Mouse (Mus musculus) bone marrow macrophage, adult 2 months (primary cell): ENCODE measurements around the gene Fam241b. TPM values are rescaled to one million over a fixed set of nuclear protein-coding genes. Genes with fewer than 3 reads are reported as not detected.
"Not testable (repeated sequence)": the region's sequence is repeated elsewhere in the genome, so short reads cannot be mapped to it uniquely, and the experiment has no call there.

Experiments used
- H3K27ac ChIP-seq: 2 replicates; pipeline ENCODE4 v1.5.1; 2012; ENCODE audit warnings: low read depth, low read length; ENCODE audit not compliant: insufficient read depth
- H3K4me1 ChIP-seq: 2 replicates; pipeline ENCODE4 v1.6.1; 2012; ENCODE audit warnings: low read length; ENCODE audit not compliant: control insufficient read depth, insufficient read depth
- H3K4me3 ChIP-seq: 2 replicates; pipeline ENCODE4 v1.5.1; 2012; ENCODE audit warnings: mild to moderate bottlenecking, low read length, moderate library complexity; ENCODE audit not compliant: insufficient read depth
- CTCF ChIP-seq: IDR thresholded peaks from 2 replicates; pipeline ENCODE4 v1.5.1; 2012; ENCODE audit warnings: low read depth, mild to moderate bottlenecking, low read length, moderate library complexity
- POLR2A ChIP-seq: IDR thresholded peaks from 2 replicates; pipeline ENCODE4 v1.6.1; 2012; ENCODE audit warnings: mild to moderate bottlenecking, low read depth, low read length, borderline replicate concordance
- polyA plus RNA-seq: library from polyadenylated mRNA; stranded (reverse); fragments of >200 nt; gene quantifications from 2 replicates; pipeline ENCODE4 v1.2.4, GENCODE M21; 2012; ENCODE audit not compliant: missing spikeins, insufficient read depth, insufficient read length

Fam241b gene
- polyA plus RNA-seq, 1 experiment, result not detected

DNA sequence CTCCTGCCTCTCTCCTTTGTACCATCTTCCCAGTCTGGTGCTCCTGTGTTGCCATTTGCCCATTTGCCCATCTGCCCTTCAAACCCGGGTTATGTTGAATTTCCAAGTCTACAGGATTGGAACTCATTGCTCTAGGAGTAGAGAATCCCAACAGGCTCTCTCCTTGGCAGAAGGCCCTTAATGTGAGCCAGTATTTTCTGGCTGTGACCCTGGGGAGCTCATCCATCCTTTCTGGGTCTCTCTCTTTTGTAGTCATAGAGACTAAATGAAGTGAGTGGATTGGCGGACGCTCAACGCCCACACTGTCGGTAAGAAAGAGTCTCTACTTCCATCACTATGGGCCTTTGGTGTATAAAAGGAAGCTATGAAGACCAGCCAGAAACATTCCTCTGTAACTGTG lies 56.9 kb downstream of the Fam241b start:
- Histone ChIP-seq H3K27ac (no peak overlapping the region), H3K4me1 (no peaks in the 10 kb centered on the region), H3K4me3 (no peak overlapping the region)
- TF ChIP-seq CTCF (no peak), POLR2A (no peak)

DNA sequence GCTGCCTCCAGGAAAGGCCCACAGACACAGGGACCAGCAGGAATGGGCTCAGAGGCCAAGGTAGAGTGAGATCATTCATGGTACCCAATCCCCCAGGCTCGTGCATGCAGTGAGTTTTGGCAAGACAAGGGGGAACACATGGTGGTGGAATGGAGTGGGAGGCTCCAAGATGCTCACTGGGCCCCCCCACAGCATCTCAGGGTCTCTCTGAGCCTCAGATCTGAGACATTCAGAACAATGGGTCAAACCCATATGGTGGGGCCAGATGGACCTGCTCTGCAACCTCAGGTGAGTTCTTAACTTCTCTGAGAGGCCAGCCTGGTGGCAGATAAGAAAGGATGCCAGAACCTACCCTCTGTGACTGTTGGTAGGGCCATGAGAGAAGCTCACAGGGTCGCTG lies 57.7 kb downstream of the Fam241b start:
- H3K27ac ChIP-seq, result no peak overlapping the region
- no peaks in the 10 kb centered on the region for H3K4me1 ChIP-seq
- H3K4me3 ChIP-seq, result no peak overlapping the region
- TF ChIP-seq CTCF (no peak), POLR2A (no peak)

DNA sequence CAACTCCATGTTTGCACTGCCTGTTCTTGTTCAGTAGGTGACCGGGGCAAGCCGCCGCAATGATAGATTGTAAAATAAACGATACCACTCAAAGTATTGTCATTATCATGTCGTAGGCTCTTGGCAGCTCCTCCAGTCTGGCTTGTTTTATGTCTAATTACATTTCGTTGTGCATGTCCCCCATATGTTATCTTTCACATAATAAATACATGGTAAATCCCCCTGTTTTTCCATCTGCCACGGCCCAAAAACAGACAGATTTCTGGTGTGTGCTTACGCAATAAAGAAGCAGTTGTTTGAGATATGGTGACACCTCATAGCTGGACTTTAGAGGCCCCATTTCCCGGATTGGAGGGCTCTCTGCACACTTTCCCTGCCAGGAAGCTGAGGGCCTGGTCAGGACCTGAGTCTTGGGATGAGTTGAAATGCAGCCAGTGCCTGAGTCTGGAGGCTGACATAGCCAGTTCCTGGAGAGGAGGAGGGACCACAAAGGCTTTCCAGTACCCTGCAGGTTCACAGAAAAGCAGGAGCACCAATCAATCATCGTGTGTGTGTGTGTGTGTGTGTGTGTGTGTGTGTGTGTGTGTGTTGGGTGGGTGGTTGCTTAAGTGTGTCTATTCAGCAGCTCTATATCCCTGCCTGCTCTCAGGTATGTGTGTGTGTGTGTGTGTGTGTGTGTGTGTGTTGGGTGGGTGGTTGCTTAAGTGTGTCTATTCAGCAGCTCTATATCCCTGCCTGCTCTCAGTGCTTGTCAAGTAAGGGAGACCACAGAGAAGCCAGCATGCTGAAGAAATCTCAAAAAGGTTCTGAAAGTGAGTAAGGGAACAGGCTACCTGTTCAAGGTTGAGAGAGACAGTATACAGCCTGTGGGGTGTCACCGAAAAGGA lies 67.2 kb downstream of the Fam241b start:
- no peak overlapping the region for H3K27ac ChIP-seq
- H3K4me1 ChIP-seq, result no peaks in the 10 kb centered on the region
- H3K4me3 ChIP-seq, result no peak overlapping the region
- TF ChIP-seq CTCF (no peak), POLR2A (no peak)

DNA sequence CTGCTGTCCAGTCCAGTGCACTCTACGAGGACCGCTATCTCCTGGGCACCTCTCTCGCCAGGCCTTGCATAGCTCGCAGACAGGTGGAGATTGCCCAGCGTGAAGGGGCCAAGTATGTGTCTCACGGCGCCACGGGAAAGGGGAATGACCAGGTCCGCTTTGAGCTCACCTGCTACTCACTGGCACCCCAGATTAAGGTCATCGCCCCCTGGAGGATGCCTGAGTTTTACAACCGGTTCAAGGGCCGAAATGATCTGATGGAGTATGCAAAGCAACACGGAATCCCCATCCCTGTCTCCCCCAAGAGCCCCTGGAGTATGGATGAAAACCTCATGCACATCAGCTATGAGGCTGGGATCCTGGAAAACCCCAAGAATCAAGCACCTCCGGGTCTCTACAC lies 72.4 kb downstream of the Fam241b start:
- not testable (repeated sequence) for H3K4me3 ChIP-seq, H3K27ac ChIP-seq, H3K4me1 ChIP-seq

DNA sequence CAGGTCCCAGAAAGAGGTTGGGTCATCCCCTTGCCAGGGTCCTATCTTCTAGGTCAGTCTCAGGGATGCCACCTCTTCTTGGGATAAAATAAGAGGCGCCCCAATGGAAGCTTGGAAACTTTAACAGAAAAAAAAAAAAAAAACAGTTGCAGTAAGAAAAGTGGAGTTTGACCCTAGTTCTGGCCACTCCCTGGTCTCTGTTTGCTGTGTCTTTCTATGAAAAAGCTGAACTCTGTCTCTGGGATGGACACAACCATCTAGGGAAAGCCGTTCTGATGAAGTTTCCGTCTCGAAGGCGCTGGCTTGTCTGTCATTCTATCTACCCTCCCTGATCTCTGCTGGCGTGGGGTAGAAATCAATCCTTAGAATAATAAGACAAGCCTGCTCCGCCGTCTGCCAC lies 73.1 kb downstream of the Fam241b start:
- no peak for TF ChIP-seq CTCF
- TF ChIP-seq POLR2A, result no peak
- no peak overlapping the region for H3K4me3 ChIP-seq
- no peak overlapping the region for H3K27ac ChIP-seq
- peaks cover 11% of the 10 kb centered on the region for H3K4me1 ChIP-seq

DNA sequence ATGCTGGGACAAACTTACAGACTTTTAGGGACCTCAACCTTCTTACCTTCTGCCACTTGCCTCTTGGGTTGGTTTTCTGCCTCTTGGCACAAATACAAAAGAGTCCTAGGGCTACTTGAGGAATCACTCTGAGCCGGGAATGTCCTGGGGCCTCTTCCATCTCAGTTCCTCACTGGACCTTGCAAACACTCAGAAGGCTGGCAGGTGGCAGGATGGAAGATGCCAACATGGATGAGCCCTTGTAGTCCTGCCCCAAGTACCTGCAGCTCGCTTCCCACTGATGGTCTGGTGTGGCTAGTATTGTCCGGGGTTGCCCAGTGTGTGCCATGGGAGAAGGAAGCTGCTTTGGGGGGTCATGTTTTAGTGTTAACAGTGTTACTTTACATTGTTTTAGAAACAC lies 73.8 kb downstream of the Fam241b start:
- H3K4me3 ChIP-seq, result no peak overlapping the region
- TF ChIP-seq CTCF (no peak), POLR2A (no peak)
- H3K27ac ChIP-seq, result no peak overlapping the region
- H3K4me1 ChIP-seq, result peaks cover 11% of the 10 kb centered on the region

DNA sequence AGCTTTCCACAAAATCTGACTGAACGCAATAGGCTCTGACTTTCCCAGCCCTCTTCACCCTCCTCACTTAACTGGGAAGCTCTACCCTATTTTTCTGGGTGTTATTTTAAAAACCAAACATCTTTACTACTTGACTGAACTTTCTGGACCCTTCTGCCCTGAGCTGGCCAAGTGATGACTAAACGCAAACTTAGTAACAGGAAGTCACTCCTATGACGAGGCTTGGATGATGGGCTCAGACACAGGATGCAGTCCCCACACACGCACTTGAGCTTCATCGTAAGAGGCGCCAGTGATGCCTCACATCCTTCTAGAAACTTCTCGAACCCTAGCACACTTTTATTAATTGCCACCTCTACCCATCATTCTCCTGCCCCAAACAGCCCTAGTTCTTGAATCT lies 74.3 kb downstream of the Fam241b start:
- peaks cover 11% of the 10 kb centered on the region for H3K4me1 ChIP-seq
- no peak for TF ChIP-seq CTCF
- no peak for TF ChIP-seq POLR2A
- no peak overlapping the region for H3K27ac ChIP-seq
- H3K4me3 ChIP-seq, result no peak overlapping the region

DNA sequence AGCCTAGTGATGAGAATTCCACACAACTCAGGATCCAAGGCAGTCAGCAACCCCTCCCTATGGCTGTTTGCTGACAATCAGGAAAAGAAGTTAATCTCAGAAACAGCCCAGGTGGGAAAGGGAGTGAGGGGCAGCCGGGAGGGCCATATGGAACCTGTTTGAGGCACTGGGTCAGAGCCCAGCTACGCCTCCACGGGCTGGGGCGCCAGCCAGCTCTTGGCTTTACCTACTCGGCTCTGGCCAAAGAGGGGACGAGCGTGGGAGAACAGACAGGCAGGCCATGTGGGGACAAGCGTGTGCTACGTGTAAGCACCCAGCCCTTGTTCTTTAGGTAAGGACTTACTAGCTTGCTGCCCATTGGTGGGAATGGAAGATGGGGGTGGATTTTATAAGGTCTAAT lies 75.2 kb downstream of the Fam241b start:
- Histone ChIP-seq H3K27ac (no peak overlapping the region), H3K4me1 (peaks cover 11% of the 10 kb centered on the region), H3K4me3 (no peak overlapping the region)
- TF ChIP-seq CTCF, result no peak

DNA sequence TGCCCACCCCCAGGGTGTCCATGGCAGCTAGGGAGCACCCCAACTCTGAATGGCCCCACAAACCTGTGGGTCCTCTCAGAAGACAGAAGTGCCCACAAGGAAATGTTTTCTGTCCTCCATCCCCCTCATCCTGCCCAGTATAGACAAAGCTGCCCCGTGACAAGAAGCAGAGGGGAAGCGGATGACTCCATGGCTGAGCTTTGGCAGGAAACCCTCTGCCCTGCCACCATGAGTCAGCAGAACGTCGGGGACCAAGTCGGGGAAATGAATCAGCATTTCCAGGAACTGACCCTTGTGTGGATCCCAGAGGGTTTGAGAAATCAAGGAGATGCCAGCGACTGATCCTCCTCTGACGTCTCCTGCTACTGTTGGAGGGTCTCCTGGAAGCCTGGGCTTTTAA lies 77.5 kb downstream of the Fam241b start:
- Histone ChIP-seq H3K4me1 (peaks cover 11% of the 10 kb centered on the region), H3K27ac (no peak overlapping the region), H3K4me3 (no peak overlapping the region)
- TF ChIP-seq POLR2A (no peak), CTCF (no peak)

DNA sequence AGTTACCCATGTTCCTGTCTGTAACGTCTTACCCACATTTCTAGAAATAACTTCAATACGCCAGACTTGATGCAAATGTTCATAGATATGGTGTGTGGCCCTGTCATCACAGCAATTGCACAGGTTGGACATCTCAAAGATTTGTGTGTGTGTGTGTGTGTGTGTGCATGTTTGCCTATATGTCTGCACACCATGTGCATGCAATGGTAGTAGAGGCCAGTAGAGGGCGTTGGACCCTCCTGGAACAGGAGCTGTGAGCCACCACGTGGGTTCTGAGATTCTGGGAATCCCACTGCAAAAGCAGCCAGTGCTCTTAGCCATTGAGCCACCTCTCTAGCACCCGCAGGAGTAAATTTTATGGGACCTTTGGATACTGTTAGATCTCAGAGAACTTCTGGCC lies 80.9 kb downstream of the Fam241b start:
- H3K4me3 ChIP-seq, result no peak overlapping the region
- H3K4me1 ChIP-seq, result peaks cover 9% of the 10 kb centered on the region
- H3K27ac ChIP-seq, result no peak overlapping the region
- no peak; the same call in 1 of the 2 replicates for TF ChIP-seq CTCF
- no peak for TF ChIP-seq POLR2A

DNA sequence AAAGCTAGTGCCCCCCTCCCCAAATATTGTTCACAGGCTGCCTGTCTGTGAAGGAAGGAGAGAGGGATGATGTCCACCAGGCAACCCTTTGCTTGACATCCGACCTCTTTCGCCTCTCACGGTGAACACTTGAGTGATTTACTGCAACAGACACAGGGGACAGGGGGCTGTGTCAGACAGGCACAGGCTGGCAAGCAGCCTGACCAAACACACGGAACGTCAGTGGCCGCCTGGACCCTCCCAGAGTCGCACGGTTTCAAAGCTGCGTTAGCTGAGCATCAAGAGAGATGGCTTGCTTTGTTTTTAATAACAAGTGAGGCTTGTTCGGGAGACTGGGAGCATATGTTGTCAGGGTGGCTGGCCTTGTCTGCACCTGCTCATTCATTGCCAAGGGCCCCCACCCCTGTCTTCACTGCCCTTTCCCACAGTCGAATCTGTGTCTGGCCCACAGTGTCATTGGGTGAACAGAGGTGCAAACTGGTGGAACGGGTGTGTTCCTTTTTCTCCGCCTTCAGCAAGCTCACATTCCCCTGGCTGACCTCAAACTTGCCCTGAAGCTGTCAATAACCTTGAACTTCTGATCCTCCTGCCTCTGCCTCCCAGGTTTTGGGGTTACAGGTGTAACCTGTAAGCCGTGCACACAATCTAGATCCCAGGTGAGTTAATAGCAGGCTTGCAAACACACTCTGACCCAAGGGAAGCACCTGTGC lies 82.6 kb downstream of the Fam241b start:
- peaks cover 4% of the 10 kb centered on the region for H3K4me1 ChIP-seq
- TF ChIP-seq CTCF, result no peak
- no peak for TF ChIP-seq POLR2A
- no peak overlapping the region for H3K27ac ChIP-seq
- no peak overlapping the region for H3K4me3 ChIP-seq
